Mouse (Mus musculus) hindbrain, embryonic 16.5 days (tissue): ENCODE measurements around the gene Trdn. TPM values are rescaled to one million over a fixed set of nuclear protein-coding genes. Genes with fewer than 3 reads are reported as not detected.

Experiments
- ATAC-seq: fragments of 200-750 bp; cut with Nextera tagmentation; 2 replicates; pipeline ENCODE4 v1.8.0; 2017; ENCODE audit warnings: moderate TSS enrichment, moderate library complexity
- H3K27ac ChIP-seq: fragments of 300-500 bp; sonication (generic); 2 replicates; pipeline ENCODE4 v1.5.1; 2014; ENCODE audit warnings: low read depth, mild to moderate bottlenecking, control low read depth, low read length, moderate library complexity
- H3K27me3 ChIP-seq: fragments of 300-500 bp; sonication (generic); replicated peaks from 2 replicates; pipeline ENCODE4 v1.6.1; 2014; ENCODE audit warnings: low read length; ENCODE audit not compliant: control insufficient read depth, insufficient read depth
- H3K36me3 ChIP-seq: fragments of 300-500 bp; sonication (generic); 2 replicates; pipeline ENCODE4 v1.6.1; 2014; ENCODE audit warnings: mild to moderate bottlenecking, low read length, moderate library complexity, mixed read lengths; ENCODE audit not compliant: control insufficient read depth, insufficient read depth
- H3K4me1 ChIP-seq: fragments of 300-500 bp; sonication (generic); 2 replicates; pipeline ENCODE4 v1.6.1; 2014; ENCODE audit warnings: low read depth, low read length; ENCODE audit not compliant: control insufficient read depth, insufficient read depth
- H3K4me2 ChIP-seq: fragments of 300-500 bp; sonication (generic); 2 replicates; pipeline ENCODE4 v1.6.1; 2014; ENCODE audit warnings: mild to moderate bottlenecking, low read length, control low read depth, moderate library complexity
- H3K4me3 ChIP-seq: fragments of 300-500 bp; sonication (generic); 2 replicates; pipeline ENCODE4 v1.5.1; 2014; ENCODE audit warnings: mild to moderate bottlenecking, low read length, control low read depth, moderate library complexity
- H3K9ac ChIP-seq: fragments of 300-500 bp; sonication (generic); 2 replicates; pipeline ENCODE4 v1.6.1; 2014; ENCODE audit warnings: low read depth, mild to moderate bottlenecking, control low read depth, low read length, moderate library complexity
- H3K9me3 ChIP-seq: fragments of 300-500 bp; sonication (generic); 2 replicates; pipeline ENCODE4 v1.6.1; 2014; ENCODE audit warnings: mild to moderate bottlenecking, low read length, moderate library complexity; ENCODE audit not compliant: control insufficient read depth
- WGBS: fragments of 180-500 bp; shearing (Covaris S2); extraction: QIAGEN DNeasy Blood & Tissue Kit; methylation state at CpG from one replicate; pipeline ENCODE4 v1.1.7; 2014; 5-methylcytosine and 5-hydroxymethylcytosine counted together
- polyA plus RNA-seq: library from polyadenylated mRNA; unstranded; fragments of >200 nt; fragmentation: Nextera tagmentation; extraction: Ambion mirVana; gene quantifications from 2 replicates; pipeline ENCODE4 v1.2.1, GENCODE M21; 2015

Gene Trdn
- polyA plus RNA-seq: 1.9 TPM in 1 of 2 replicates, not detected in the other

GRCm38 (mm10) chr10:33080254-33080653 is at the start of gene Trdn:
TSS of gene Trdn (plus strand) at chr10:33080554.
- Histone ChIP-seq H3K9me3 (no peaks in the 10 kb centered on the region), H3K4me3 (no peak within 1 kb of the TSS), H3K27ac (no peak within 1 kb of the TSS), H3K4me1 (no peaks in the 10 kb centered on the region), H3K36me3 (no peaks in the 10 kb centered on the region), H3K27me3 (no peaks in the 10 kb centered on the region), H3K4me2 (no peak within 1 kb of the TSS), H3K9ac (no peak within 1 kb of the TSS)
- 91% methylated on average over 1 of the region's 1 CpGs for WGBS
- ATAC-seq: no peak

DNA sequence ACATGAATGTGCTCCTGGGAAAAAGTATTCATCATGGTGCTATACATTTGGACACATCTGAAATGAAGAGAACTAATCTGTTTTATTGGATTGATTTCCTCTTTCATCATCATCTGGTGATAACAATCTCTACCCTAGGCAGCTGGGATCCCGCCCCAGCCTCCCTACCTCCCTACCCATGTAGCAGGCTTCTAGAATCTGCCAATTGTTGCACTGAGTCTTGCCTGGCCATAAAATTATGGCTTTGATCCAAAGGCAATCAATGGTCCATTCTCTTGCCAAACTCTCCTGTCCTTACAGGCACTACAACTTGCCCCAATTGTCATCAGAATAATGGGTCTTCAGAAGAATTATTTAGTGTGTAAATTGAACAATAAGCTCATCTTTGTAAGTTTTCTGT is 19.6 kb upstream of the Trdn start:
- ATAC-seq: no peak

DNA sequence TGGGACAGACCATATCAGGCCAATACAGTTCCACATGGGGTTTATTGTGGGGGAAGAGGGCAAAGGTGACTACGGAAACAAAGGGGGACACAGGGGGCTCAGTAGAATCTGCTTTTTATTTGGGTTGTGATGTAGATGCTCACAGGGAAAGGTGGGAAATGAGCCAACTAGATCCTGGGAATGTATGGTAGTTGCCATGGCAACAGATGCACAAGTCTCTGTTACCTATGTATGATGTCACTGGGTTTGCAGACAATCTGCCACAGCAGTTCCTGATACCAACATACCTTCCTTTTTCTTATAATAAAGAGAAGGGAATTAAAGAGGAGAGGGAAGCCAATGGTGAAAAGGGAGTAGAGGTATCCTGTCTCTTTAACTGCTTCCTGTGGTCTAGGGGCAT is 14.8 kb upstream of the Trdn start:
- H3K36me3 ChIP-seq: no peaks in the 10 kb centered on the region
- no peaks in the 10 kb centered on the region for H3K9me3 ChIP-seq
- no peak overlapping the region for H3K9ac ChIP-seq
- 86% methylated on average over 1 of the region's 1 CpGs for WGBS
- H3K27me3 ChIP-seq: no peaks in the 10 kb centered on the region
- H3K4me3 ChIP-seq: no peak overlapping the region
- no peak for ATAC-seq
- H3K4me1 ChIP-seq: no peaks in the 10 kb centered on the region
- H3K4me2 ChIP-seq: no peak overlapping the region
- H3K27ac ChIP-seq: no peak overlapping the region

More for the DNA sequence above, 19.6 kb upstream of the Trdn start:
- 75% methylated on average over 1 of the region's 1 CpGs for WGBS
- Histone ChIP-seq H3K4me1 (no peaks in the 10 kb centered on the region), H3K9ac (no peak overlapping the region), H3K27ac (no peak overlapping the region), H3K27me3 (no peaks in the 10 kb centered on the region), H3K4me3 (no peak overlapping the region), H3K36me3 (no peaks in the 10 kb centered on the region), H3K4me2 (no peak overlapping the region), H3K9me3 (no peaks in the 10 kb centered on the region)

- Histone ChIP-seq H3K4me3 (no peak overlapping the region), H3K9ac (no peak overlapping the region), H3K27me3 (no peaks in the 10 kb centered on the region), H3K4me2 (no peak overlapping the region), H3K4me1 (no peaks in the 10 kb centered on the region), H3K36me3 (no peaks in the 10 kb centered on the region), H3K27ac (no peak overlapping the region), H3K9me3 (no peaks in the 10 kb centered on the region)
- ATAC-seq: no peak
- 70% methylated on average over 3 of the region's 3 CpGs for WGBS
These were observed 7.2 kb upstream of the Trdn start for GRCm38 (mm10) chr10:33073126-33073525.

DNA sequence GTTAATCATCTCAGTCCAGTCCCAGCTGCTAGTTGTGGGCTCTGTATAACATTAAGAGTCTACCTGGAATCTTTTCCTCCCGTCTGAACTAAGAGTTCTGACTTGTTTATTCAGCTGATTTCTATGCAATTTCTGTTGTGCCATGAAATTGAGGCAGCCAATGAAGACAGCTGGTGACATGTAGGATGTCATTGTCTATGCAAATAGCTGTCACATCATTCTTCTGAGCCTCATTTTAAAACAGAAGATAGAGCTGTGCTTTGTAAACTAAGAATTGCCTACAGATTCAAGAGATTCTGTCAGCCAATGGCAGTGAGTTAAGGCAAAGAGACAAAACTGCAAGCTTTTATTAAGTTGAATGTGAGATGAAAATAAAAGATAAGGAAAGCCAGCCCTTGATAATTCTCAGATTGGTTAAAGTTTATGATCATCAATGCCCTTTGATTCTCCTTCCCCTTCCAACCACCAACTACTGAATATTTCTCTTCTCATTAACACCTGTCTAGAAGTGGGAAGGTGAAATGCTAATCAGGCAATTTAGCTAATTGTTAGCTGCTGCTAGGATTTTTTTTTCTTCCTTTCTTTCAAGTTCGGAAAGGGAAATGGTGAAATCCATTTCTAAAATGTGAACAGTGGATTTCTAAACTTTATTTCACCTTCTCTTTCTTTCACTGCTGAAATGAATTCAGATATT is 1.9 kb downstream of the Trdn start:
- Histone ChIP-seq H3K4me3 (no peak overlapping the region), H3K9ac (no peak overlapping the region), H3K4me1 (no peaks in the 10 kb centered on the region), H3K9me3 (no peaks in the 10 kb centered on the region), H3K27ac (no peak overlapping the region), H3K36me3 (no peaks in the 10 kb centered on the region), H3K27me3 (no peaks in the 10 kb centered on the region), H3K4me2 (no peak overlapping the region)
- WGBS: 57% methylated on average over 2 of the region's 2 CpGs
- ATAC-seq: no peak

DNA sequence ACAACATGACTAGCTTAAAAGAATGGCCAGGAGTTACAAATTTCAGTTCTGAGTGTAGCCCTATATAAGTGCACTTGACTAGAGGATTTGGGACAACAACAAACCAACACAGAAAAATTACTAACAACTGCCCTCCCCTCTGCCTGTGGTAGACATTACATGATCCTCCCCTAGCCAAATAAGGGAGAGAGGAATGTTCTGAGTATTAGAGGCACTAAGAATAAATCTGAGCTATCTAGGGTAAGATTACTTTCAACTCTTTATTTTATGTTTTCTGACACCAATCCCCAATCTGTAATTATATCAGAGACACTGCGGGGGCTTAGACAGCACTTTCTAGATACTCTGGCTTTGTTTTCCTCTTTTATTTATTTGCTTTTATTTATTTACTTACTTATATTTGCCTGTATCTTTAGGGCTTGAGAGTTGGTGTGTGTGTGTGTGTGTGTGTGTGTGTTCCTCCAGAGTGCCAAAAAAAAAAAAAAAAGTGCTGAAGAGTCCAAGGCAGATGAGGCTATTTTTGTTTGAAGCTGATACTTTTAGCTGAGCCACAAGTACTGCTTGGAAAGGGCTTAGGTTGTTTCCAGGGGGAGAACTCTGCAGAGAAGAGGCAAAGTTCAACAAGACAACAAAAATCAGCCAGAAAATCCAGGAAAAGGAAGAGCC is 2.7 kb downstream of the Trdn start:
- Histone ChIP-seq H3K4me3 (no peak overlapping the region), H3K4me1 (no peaks in the 10 kb centered on the region), H3K4me2 (no peak overlapping the region), H3K36me3 (no peaks in the 10 kb centered on the region), H3K9me3 (no peaks in the 10 kb centered on the region), H3K9ac (no peak overlapping the region), H3K27ac (no peak overlapping the region), H3K27me3 (no peaks in the 10 kb centered on the region)
- WGBS: 93% methylated on average over 1 of the region's 1 CpGs
- no peak for ATAC-seq

GRCm38 (mm10) chr10:33083627-33084158 is 3.3 kb downstream of the Trdn start:
- no peak overlapping the region for H3K9ac ChIP-seq
- no peak overlapping the region for H3K4me2 ChIP-seq
- no peak overlapping the region for H3K27ac ChIP-seq
- no peak overlapping the region for H3K4me3 ChIP-seq
- H3K4me1 ChIP-seq: no peaks in the 10 kb centered on the region
- no peaks in the 10 kb centered on the region for H3K36me3 ChIP-seq
- no peak for ATAC-seq
- H3K27me3 ChIP-seq: no peaks in the 10 kb centered on the region
- no peaks in the 10 kb centered on the region for H3K9me3 ChIP-seq
- 54% methylated on average over 5 of the region's 5 CpGs for WGBS

GRCm38 (mm10) chr10:33088403-33088802 is 8.0 kb downstream of the Trdn start:
- H3K9ac ChIP-seq: no peak overlapping the region
- H3K4me2 ChIP-seq: no peak overlapping the region
- no peaks in the 10 kb centered on the region for H3K9me3 ChIP-seq
- no peak overlapping the region for H3K4me3 ChIP-seq
- H3K4me1 ChIP-seq: no peaks in the 10 kb centered on the region
- H3K27ac ChIP-seq: no peak overlapping the region
- no peaks in the 10 kb centered on the region for H3K36me3 ChIP-seq
- H3K27me3 ChIP-seq: no peaks in the 10 kb centered on the region
- no peak for ATAC-seq

DNA sequence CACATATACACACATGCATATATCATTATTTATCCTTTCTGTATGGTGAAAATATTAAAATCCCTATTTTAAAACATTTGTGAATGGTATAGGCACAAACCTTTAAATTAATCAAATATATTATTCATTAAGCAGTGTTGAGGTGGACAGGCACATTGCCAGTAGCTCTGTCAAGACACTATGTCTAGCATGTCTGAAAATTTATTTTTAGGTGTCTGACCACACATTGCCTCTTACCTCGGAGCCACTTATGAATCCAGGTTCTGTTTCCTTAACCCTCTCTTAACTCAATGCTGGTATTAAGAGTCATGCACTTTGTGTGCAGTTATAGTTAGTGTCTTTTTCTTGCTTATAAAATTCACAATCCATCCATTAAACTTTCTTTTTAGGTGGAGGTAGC is 12.0 kb downstream of the Trdn start:
- H3K9me3 ChIP-seq: no peaks in the 10 kb centered on the region
- no peak overlapping the region for H3K9ac ChIP-seq
- H3K27me3 ChIP-seq: no peaks in the 10 kb centered on the region
- no peak overlapping the region for H3K27ac ChIP-seq
- 79% methylated on average over 1 of the region's 1 CpGs for WGBS
- ATAC-seq: no peak
- no peak overlapping the region for H3K4me2 ChIP-seq
- H3K4me3 ChIP-seq: no peak overlapping the region
- no peaks in the 10 kb centered on the region for H3K36me3 ChIP-seq
- H3K4me1 ChIP-seq: no peaks in the 10 kb centered on the region
